Mouse (Mus musculus) right cerebral cortex, postnatal 4 days (tissue): ENCODE data around the gene Rapgef2.

ENCODE experiments used
- DNase-seq: peaks from one replicate; pipeline ENCODE4 v3.0.0-alpha.2; 2022

Rapgef2 gene

GRCm38 (mm10) chr3:79015621-79016474 lies 270.5 kb downstream of the Rapgef2 start:
- no peak for DNase-seq
